Mouse (Mus musculus) limb, embryonic 11.5 days (tissue): Measurements from ENCODE around the gene Phyh. TPM values are rescaled to one million over a fixed set of nuclear protein-coding genes. Genes with fewer than 3 reads are reported as not detected.

ENCODE experiments used
- ATAC-seq: fragments of 200-750 bp; cut with Nextera tagmentation; 2 replicates; pipeline ENCODE4 v1.8.0; 2017; ENCODE audit warnings: low read depth; ENCODE audit not compliant: insufficient number of reproducible peaks, low FRiP score, low TSS enrichment
- DNase-seq: peaks from one replicate; pipeline ENCODE4 v3.0.0-alpha.2; 2015; ENCODE audit warnings: low spot score
- H3K27ac ChIP-seq: fragments of 300-500 bp; sonication (generic); replicated peaks from 2 replicates; pipeline ENCODE4 v1.5.1; 2014; ENCODE audit warnings: low read depth, mild to moderate bottlenecking, low read length
- H3K27me3 ChIP-seq: fragments of 300-500 bp; sonication (generic); 2 replicates; pipeline ENCODE4 v1.6.1; 2014; ENCODE audit warnings: mild to moderate bottlenecking, low read length, mixed read lengths; ENCODE audit not compliant: control insufficient read depth, insufficient read depth
- H3K36me3 ChIP-seq: fragments of 300-500 bp; sonication (generic); 2 replicates; pipeline ENCODE4 v1.6.1; 2014; ENCODE audit warnings: mild to moderate bottlenecking, low read length, moderate library complexity, mixed read lengths; ENCODE audit not compliant: control insufficient read depth, insufficient read depth
- H3K4me1 ChIP-seq: fragments of 300-500 bp; sonication (generic); 2 replicates; pipeline ENCODE4 v1.6.1; 2014; ENCODE audit warnings: low read length, mixed read lengths; ENCODE audit not compliant: control insufficient read depth, insufficient read depth
- H3K4me2 ChIP-seq: fragments of 300-500 bp; sonication (generic); 2 replicates; pipeline ENCODE4 v1.6.1; 2014; ENCODE audit warnings: low read depth, mild to moderate bottlenecking, moderate library complexity; ENCODE audit not compliant: severe bottlenecking
- H3K4me3 ChIP-seq: fragments of 300-500 bp; sonication (generic); 2 replicates; pipeline ENCODE4 v1.5.1; 2014; ENCODE audit warnings: low read depth, low read length
- H3K9ac ChIP-seq: fragments of 300-500 bp; sonication (generic); 2 replicates; pipeline ENCODE4 v1.6.1; 2014; ENCODE audit warnings: mild to moderate bottlenecking, low read length
- H3K9me3 ChIP-seq: fragments of 300-500 bp; sonication (generic); 2 replicates; pipeline ENCODE4 v1.6.1; 2016; ENCODE audit warnings: low read length; ENCODE audit not compliant: control insufficient read depth
- WGBS: fragments of 180-500 bp; shearing (Covaris S2); extraction: QIAGEN DNeasy Blood & Tissue Kit; methylation state at CpG from one replicate; pipeline ENCODE4 v1.1.7; 2014; 5-methylcytosine and 5-hydroxymethylcytosine counted together
- polyA plus RNA-seq: library from polyadenylated mRNA; unstranded; fragments of >200 nt; fragmentation: Nextera tagmentation; extraction: Ambion mirVana; gene quantifications from 2 replicates; pipeline ENCODE4 v1.2.1, GENCODE M21; 2014

Phyh gene
- polyA plus RNA-seq, 1 experiment from 2014 or later, result 48.4 TPM

GRCm38 (mm10) chr2:4882249-4882791, 36.5 kb upstream of the Phyh start:
- ATAC-seq (peak; percentile 79), DNase-seq (peak; percentile 88)
- Histone ChIP-seq H3K36me3 (peaks cover 6% of the 10 kb centered on the region), H3K27ac (peak overlapping the region; percentile 100), H3K9ac (peak overlapping the region; percentile 100), H3K4me2 (peak overlapping the region; percentile 63), H3K4me1 (peaks cover 8% of the 10 kb centered on the region), H3K9me3 (no peaks in the 10 kb centered on the region), H3K4me3 (peak overlapping the region; percentile 86), H3K27me3 (no peaks in the 10 kb centered on the region)
- under 1% methylated on average over 56 of the region's 63 CpGs for WGBS

GRCm38 (mm10) chr2:4883009-4883704, 35.7 kb upstream of the Phyh start:
- peak overlapping the region; percentile 100 for H3K9ac ChIP-seq
- no peaks in the 10 kb centered on the region for H3K27me3 ChIP-seq
- 1% methylated on average over 18 of the region's 18 CpGs for WGBS
- H3K36me3 ChIP-seq, result peaks cover 11% of the 10 kb centered on the region
- ATAC-seq (no peak), DNase-seq (peak; percentile 36)
- peak overlapping the region; percentile 63 for H3K4me2 ChIP-seq
- no peaks in the 10 kb centered on the region for H3K9me3 ChIP-seq
- H3K4me1 ChIP-seq, result peaks cover 8% of the 10 kb centered on the region
- H3K4me3 ChIP-seq, result peak overlapping the region; percentile 86
- H3K27ac ChIP-seq, result peak overlapping the region; percentile 100

GRCm38 (mm10) chr2:4886896-4887295, 31.9 kb upstream of the Phyh start:
- 96% methylated on average over 6 of the region's 6 CpGs for WGBS
- Histone ChIP-seq H3K36me3 (peaks cover 22% of the 10 kb centered on the region), H3K4me1 (peaks cover 8% of the 10 kb centered on the region), H3K9ac (no peak overlapping the region), H3K9me3 (no peaks in the 10 kb centered on the region), H3K27ac (no peak overlapping the region), H3K4me3 (no peak overlapping the region), H3K27me3 (no peaks in the 10 kb centered on the region), H3K4me2 (no peak overlapping the region)
- DNase-seq (no peak), ATAC-seq (no peak)

GRCm38 (mm10) chr2:4895598-4895997, 23.2 kb upstream of the Phyh start:
- H3K9ac ChIP-seq, result no peak overlapping the region
- H3K9me3 ChIP-seq, result no peaks in the 10 kb centered on the region
- no peak for ATAC-seq
- WGBS, result 93% methylated on average over 2 of the region's 2 CpGs
- no peak overlapping the region for H3K4me2 ChIP-seq
- no peak overlapping the region for H3K27ac ChIP-seq
- no peaks in the 10 kb centered on the region for H3K4me1 ChIP-seq
- no peak for DNase-seq
- no peaks in the 10 kb centered on the region for H3K27me3 ChIP-seq
- no peak overlapping the region for H3K4me3 ChIP-seq
- peaks cover 31% of the 10 kb centered on the region; the same call in 1 of the 2 replicates for H3K36me3 ChIP-seq

- no peak overlapping the region for H3K4me3 ChIP-seq
- no peaks in the 10 kb centered on the region for H3K9me3 ChIP-seq
- ATAC-seq (no peak), DNase-seq (no peak)
- H3K27me3 ChIP-seq, result no peaks in the 10 kb centered on the region
- H3K4me1 ChIP-seq, result no peaks in the 10 kb centered on the region
- peaks cover 31% of the 10 kb centered on the region for H3K36me3 ChIP-seq
- no peak overlapping the region for H3K27ac ChIP-seq
- no peak overlapping the region for H3K4me2 ChIP-seq
- 95% methylated on average over 4 of the region's 4 CpGs for WGBS
- no peak overlapping the region for H3K9ac ChIP-seq
Observed at GRCm38 (mm10) chr2:4896970-4897369, 21.8 kb upstream of the Phyh start.

GRCm38 (mm10) chr2:4900624-4901023, 18.2 kb upstream of the Phyh start:
- Histone ChIP-seq H3K9me3 (no peaks in the 10 kb centered on the region), H3K4me1 (no peaks in the 10 kb centered on the region), H3K9ac (no peak overlapping the region), H3K36me3 (peaks cover 25% of the 10 kb centered on the region), H3K27ac (no peak overlapping the region), H3K27me3 (no peaks in the 10 kb centered on the region), H3K4me2 (no peak overlapping the region), H3K4me3 (no peak overlapping the region)
- DNase-seq (no peak), ATAC-seq (no peak)
- WGBS, result 92% methylated on average over 6 of the region's 6 CpGs

GRCm38 (mm10) chr2:4902346-4902745, 16.5 kb upstream of the Phyh start:
- no peak overlapping the region for H3K9ac ChIP-seq
- no peak overlapping the region for H3K27ac ChIP-seq
- no peak for ATAC-seq
- no peak for DNase-seq
- no peaks in the 10 kb centered on the region for H3K4me1 ChIP-seq
- H3K36me3 ChIP-seq, result peaks cover 35% of the 10 kb centered on the region
- H3K27me3 ChIP-seq, result no peaks in the 10 kb centered on the region
- H3K9me3 ChIP-seq, result no peaks in the 10 kb centered on the region
- H3K4me3 ChIP-seq, result no peak overlapping the region
- WGBS, result 94% methylated on average over 5 of the region's 5 CpGs
- no peak overlapping the region for H3K4me2 ChIP-seq

GRCm38 (mm10) chr2:4907120-4907519, 11.7 kb upstream of the Phyh start:
- H3K9me3 ChIP-seq, result no peaks in the 10 kb centered on the region
- H3K27ac ChIP-seq, result no peak overlapping the region
- no peak overlapping the region for H3K4me3 ChIP-seq
- no peak for ATAC-seq
- 94% methylated on average over 6 of the region's 6 CpGs for WGBS
- no peaks in the 10 kb centered on the region for H3K27me3 ChIP-seq
- no peak overlapping the region for H3K4me2 ChIP-seq
- H3K9ac ChIP-seq, result no peak overlapping the region
- H3K36me3 ChIP-seq, result peaks cover 18% of the 10 kb centered on the region
- no peak for DNase-seq
- no peaks in the 10 kb centered on the region for H3K4me1 ChIP-seq
